Mouse (Mus musculus) fibroblast of lung, adult 2 months (primary cell): ENCODE measurements around the gene Dvl1.

Experiments used
- DNase-seq: peaks from one replicate; pipeline ENCODE4 v3.0.0-alpha.2; 2011; ENCODE audit warnings: low read depth

Gene Dvl1

DNA sequence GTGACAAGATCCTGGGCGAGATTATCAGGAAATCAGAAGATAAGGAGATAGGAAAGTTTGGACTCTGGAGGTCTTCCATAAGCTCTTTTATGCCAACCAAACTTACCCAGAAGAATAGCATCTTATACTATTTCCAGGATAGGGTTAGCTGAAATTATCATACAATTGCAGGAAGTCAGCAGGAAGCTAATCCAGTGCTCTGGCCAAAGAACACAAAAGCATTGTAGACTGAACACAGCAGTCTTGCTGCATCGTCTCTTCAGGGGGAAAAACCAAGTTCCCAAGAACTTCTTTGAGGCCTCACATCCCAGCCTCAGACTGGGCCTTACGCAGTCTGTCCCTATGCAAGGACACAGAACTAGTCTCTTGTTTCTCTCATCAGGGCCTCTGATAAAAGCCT lies 36.4 kb downstream of the Dvl1 start:
- no peak for DNase-seq

DNA sequence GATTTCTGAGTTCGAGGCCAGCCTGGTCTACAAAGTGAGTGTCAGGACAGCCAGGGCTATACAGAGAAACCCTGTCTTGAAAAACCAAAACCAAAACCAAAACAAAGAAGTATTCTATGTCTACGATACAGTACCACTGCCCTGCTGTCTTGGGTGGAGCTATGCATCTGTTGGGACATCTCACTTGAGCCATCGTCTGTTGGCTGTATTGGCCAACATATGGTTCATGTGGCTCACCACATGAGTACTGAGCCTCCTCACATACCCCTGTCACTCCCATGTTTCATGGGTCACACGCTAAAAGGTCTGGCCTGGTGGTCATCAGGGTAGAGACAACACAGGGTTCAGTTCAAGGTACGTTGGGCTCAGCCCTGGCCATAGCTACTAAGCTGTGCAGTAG lies 39.1 kb downstream of the Dvl1 start:
- no peak for DNase-seq

DNA sequence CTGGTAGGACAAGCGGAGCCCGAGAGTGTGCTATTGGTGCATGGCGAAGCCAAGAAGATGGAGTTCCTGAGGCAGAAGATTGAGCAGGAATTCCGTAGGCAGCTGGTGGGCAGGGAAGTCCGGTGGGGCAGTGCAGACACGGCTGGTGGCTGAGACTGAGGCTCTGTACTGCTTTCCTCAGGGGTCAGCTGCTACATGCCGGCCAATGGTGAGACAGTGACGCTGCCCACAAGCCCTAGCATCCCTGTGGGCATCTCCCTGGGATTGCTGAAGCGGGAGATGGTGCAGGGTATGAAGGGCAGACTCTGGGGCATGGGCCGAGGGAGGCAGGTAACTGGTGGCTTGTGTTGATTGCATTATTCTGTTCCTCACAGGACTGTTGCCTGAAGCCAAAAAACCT lies 40.5 kb downstream of the Dvl1 start:
- no peak for DNase-seq

DNA sequence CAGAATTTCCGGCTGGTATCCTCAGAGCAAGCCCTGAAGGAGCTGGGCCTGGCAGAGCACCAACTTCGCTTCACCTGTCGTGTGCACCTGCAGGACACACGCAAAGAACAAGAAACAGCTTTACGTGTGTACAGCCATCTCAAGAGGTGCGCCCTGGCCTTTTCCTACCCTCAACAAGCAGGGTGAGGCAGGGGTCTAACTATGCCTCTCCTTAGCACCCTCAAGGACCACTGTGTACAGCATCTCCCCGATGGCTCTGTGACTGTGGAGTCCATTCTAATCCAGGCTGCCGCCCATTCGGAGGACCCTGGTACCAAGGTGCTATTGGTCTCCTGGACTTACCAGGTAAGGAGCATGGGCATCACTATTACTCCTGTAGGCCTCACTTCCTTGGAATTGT lies 41.0 kb downstream of the Dvl1 start:
- no peak for DNase-seq

DNA sequence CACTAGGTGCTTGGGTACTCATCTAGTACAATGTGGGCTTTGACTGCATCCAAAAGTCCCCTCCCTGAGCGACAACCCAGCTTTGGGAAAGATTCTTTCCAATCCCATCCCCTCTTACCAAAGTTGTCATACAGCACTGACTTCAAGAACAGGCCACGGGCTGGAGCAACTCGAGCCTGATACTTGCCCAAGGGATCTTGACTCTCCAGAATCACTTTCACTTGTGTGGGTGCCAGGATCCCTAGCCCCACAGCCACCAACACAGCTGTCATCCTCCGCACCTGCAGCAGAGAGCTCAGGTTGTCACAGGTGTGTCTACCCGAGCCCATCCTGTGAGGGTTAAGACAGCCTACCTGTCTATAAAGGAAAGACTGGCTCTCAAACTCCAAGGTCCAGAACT lies 42.1 kb downstream of the Dvl1 start:
- DNase-seq = no peak

DNA sequence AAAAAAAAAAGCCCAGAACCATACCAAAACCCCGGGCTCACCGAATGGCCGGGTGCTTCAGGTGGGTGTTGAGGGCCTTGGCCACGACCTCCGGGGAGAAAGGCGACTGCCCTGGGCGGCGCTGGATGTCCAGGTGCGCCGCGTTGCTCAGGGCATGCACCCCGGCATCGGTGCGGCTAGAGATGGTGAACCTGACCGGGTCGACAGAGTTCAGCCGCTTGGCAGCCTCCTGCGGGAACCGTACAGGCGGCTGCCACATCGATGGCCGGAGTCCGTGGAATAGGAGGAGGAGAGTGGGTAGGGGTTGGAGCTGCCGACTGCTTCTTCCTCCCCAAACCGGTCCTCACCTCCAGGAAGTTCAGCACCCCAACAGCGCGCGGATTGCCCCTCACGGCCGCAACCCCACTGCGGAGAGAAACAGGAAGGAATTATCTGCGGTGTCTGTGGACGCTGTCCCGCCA lies 43.8 kb downstream of the Dvl1 start:
- DNase-seq = no peak

DNA sequence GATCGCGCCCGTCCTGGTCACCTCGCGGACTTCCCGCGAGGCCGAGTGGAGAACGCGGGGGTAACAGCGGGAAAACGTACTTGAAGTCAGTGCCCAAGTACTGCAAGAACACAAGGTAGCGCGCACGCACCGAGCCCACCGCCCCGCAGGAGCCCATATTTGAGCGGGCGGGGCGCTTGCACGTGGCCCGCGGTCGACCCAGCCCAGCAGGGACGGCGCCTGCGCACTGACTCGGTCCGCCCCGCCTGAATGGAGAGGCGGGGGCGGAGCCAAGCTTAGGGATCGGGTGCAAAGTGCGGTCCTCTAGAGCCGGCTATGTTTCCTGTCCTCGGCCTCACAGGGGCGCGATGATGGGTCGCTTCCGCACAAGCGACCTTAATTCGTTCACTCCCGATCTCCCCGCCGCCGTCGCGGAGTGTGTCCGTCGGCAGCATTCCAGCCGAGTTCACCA lies 44.4 kb downstream of the Dvl1 start, which contains the start of the genes Pusl1 and Acap3:
Gene Pusl1, minus strand, starts transcription at position 231 of the 451 bp plus-strand sequence.
Gene Acap3, plus strand, starts transcription at position 272 of the 451 bp plus-strand sequence.
- DNase-seq = peak; percentile 73

DNA sequence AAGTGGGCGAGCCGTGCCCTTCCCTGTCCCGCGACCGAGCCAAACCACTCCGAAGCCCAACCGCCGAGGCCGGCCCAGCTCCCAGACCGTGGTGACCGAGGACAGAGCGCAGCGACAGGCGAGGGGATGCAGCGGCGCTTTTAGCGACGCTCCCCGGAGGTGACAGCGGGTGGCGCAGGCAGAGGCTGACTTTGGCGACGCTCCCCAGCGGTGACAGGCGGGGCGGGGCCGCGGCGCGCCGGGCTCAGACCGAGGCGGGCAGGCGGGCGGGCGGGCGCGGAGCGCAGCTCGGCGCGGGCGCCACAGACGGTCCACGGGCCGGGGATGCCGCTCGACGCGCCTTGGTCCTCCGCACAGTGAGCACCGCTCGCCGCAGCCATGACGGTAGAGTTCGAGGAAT lies 44.8 kb downstream of the Dvl1 start:
- DNase-seq = no peak

DNA sequence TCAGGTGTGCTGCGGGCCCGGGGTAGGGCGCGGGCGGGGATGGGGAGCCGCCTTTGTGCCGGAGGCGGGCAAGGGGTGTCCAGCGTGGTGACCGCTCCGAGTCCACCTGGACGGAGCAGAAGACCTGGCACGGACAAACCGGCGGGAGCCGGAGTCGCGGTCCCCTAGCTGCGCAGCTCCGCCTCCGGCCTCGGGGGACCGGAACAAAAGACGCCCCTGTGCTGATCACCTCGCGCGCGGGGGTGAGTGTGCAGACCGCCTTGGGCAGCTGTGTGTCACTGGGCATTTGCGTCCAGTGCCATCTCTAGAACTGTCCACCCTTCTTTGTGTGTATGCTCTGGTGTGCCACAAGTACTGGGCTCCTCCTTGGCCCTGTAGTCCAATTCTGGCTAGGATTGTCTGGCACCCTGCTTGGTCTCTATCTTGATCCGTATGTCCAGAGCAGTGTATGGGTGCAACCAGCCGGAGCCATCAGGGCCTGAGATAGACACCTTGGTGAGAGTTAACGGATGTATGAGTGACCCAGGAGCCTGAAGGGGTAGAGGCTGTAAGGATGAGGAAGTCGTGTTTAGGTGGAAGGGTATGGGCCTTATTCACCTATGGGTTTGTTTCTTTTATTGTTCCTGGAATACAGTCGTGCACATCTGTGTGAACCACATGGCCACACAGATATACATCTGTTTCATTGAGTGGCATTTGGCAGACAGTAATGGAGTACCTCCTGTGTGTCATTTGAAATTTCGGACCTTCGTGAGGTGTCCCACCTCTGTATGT lies 45.4 kb downstream of the Dvl1 start:
- no peak for DNase-seq

DNA sequence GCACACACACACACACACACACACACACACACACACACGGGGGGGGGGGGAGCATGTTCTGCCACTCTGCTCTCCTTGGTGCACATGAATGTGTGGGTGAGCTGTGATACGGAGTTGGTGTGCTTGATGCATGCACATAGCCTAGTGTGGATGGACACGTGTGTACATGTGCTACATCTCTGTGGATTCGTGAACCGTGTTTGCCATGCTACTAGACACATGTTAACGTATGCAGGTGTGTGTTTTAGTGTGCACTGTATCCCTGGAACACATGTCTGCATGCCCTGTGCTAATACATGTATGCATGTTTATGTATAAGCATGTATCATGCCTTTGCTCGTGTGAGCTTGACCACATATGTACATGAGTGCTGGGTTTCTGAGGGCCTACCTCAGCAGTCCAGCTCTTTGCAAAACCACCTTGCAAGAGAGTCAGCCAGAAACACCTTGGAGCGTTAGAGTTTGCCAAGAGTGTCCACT lies 46.0 kb downstream of the Dvl1 start:
- no peak for DNase-seq

DNA sequence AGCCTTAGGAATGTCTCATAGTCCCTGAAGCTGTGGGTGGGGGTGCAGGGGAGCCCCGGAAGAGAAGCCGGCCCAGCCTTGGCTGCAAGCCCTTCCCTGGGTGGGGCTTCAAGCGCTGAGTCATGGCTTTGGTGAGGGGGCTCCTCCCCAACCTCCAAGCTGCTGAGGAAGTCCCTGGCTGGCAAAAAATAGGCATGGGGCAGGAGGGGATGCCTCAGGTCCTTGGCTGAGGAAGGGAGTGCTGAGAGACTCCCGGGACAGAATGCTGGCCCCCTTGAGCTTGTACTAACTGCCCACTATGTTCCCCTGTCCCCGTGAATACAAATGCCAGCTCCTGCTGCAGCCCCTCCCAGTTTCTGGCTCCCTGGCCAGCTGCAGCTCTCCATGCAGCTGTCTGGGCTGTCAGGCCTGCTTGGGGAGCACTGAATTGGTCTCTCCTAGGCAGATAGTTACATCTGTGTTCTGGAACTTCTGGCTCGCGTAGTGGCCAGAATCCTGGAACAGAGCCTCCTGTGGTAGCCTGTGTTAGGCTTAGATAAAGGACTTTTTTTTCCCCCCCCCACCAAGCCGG lies 47.2 kb downstream of the Dvl1 start:
- DNase-seq = no peak

DNA sequence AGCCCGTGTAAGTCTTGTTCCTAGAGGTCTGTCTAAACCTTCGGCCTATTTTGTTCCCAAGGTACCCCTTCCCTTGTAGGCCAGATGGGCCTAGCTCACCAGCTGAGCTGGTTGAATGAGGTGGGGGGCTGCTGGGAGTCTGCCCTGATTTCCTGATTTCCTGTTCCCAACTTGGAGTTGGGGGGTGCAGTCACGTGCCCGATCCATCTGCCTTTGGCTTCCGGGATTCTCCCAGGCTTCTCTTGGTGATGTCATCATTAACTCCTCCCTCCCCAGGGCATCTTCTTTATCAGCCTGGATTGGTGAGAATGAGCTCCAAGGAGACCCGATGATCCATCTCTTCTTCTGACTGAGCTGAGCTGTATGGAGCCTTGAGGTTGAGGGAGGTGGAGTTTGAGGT lies 48.0 kb downstream of the Dvl1 start:
- DNase-seq = no peak

DNA sequence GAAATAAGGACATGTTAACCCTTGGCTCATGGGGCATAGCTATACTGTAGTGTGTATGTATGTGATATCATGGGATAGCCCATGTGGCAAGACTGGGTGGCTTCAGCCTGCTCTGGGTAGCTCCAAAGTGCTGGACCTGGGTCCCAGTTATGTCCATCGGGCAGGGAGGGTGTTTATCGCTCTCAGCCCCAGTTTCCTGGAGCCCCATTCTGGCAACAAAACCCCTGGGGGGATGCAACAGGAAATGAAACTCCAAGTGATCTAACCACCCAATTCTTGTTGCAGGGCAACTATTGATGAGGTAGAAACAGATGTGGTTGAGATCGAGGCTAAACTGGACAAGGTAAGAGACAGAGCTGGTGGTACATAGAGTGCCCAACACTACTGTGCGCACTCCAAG lies 48.6 kb downstream of the Dvl1 start:
- DNase-seq = no peak

DNA sequence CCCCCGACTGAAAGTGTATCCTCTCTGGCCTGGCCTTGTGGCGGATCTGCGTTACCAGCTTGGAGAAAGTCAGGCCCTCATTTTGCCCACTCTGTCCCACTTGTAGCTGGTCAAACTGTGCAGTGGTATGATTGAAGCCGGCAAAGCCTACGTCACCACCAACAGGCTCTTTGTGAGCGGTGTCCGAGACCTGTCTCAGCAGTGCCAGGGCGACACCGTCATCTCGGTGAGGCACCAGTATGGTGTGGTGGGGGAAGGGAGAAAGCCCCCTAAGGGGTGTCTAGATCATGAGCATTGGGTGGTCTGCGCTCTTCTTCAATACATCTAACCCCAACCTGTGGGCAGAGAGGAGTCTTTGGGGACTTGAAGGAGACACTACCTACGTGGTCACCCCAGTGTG lies 49.3 kb downstream of the Dvl1 start:
- DNase-seq = no peak

DNA sequence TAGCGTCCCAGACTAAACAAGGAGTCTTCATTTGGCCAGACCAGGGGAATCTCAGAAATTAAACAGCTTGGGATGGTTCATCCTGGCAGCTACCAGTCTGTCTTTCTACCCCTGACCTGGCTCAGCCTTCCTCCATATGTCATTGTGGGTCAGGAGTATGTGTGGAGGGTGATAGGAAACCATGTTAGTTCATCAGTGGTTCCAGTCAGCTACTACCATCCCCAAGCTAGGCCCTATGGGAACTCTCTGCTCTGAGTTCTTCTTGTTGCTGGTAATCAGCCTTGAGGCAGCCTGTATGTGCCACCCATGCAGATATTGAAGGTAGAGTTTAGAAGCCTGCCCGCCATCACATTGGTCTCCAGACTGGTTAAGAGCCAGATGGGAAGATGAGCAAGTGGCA lies 51.1 kb downstream of the Dvl1 start:
- no peak for DNase-seq

DNA sequence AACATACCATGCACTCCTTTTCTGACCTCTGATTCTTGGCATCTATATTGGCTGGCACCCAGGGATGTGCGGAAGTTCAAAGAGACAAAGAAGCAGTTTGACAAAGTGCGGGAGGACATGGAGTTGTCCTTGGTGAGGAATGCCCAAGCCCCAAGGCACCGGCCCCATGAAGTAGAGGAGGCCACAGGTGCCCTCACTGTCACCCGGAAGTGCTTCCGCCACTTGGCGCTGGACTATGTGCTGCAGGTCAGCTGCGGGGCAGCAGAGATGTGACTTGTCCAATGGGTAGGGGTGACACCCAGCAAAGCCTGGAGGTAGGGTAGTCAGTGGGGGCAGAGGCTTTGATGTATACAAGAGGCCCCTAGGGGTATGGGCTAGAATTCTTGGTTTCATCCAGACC lies 52.2 kb downstream of the Dvl1 start:
- DNase-seq = no peak

DNA sequence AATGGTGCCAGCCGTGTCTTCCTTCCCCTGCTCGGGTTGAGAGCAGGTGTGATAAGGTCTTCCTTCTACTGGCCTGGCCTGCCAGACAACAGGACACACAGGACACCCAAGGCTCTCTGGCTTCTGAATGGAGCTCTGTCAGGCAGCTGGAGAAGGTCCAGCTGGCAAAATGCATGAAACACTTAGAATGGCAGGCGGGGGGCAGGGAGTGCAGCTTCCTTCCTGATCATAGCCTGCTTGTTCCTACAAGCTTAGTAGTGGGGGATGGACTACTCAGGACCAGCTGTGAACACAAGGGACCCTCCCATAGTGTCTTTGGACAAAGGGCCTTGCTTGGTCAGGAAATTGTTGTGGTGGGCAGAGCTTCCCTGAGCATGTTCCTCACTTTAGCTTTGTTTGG lies 54.0 kb downstream of the Dvl1 start:
- no peak for DNase-seq

DNA sequence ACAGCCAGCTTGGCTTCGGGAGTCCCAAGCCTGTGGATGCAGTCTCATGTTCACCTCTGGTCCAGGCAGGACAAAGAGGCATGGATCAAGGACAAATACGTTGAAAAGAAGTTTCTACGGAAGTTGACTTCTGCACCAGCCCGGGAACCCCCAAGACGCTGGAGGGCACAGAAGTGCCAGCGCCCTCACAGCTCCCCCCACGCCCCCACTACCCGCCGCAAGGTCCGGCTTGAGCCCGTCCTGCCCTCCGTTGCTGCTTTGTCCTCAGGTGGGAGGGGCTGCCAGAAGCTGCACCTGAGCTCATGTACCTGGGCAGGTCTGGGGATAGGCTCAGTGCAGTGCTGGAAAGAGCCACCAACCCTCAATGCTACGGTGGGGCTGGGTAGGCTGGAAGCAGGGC lies 56.0 kb downstream of the Dvl1 start:
- no peak for DNase-seq

DNA sequence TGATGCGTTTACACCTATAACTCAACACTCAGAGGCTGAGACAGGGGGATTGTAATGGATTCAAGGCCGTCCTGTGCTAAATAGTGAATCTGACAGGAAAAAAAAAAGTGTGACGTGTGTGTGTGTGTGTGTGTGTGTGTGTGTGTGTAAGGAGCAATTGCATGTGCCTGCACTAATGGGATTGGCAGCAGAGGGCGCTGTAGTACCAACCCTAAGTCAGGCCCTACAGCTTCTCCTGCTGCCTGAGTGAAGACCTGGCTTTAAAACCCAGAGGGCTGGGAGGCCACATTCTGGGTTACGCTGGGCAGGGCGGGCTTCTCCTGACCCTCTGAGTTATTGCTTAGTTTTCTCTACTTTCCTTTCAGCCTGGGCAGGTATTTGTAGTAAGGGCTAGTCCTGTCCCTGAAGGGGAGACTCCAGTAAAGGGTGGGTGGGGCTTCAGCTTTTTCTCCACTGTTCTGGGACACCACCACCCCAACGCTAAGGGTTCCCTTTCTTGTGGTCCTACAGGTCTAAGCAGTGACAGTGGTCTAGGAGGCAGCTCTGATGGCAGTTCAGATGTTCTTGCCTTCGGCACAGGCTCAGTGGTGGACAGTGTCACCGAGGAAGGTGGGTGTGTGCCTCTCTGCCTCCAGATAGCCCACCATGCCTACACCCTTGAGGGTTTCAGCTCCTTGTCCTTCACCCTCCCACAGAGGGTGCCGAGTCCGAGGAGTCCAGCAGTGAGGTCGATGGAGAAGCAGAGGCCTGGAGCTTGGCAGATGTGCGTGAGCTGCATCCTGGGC lies 57.3 kb downstream of the Dvl1 start:
- DNase-seq = no peak

DNA sequence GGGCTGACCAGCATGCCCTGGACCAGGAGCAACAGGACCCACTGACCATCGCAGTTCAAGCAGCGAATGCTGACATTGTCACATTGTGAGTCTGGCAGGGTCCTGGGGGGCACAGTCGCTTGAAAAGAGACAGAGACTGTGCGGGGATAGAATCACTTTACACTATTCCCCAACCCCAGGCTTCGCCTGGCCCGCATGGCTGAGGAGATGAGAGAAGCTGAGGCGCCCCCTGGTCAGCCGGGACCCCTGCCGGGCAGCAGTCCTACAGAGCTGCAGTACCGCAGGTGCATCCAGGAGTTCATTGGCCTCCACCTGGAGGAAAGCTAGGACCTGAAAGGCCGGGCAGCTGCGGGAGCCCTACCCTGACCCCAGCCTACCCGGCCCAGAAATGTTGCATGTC lies 58.4 kb downstream of the Dvl1 start:
- DNase-seq = no peak

DNA sequence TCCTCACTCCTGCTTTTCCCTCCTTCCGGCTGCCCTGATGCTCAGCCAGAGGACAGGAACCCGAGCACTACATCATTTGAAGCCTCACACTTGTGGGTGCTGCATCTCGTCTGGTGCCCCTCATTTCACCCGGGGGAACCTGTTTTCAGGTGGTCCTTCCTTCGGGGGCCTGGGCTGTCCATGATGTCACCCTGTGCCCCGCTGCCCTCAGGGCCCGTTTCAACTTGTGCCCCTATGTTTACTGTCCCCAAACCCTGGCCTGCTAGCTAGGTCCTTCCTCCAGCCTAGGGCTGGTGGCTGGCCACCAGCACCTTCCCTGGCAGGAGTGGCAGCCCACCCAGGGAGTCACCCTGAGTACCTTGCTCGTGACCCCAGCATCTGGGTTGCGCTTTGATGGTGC lies 58.9 kb downstream of the Dvl1 start:
- no peak for DNase-seq

DNA sequence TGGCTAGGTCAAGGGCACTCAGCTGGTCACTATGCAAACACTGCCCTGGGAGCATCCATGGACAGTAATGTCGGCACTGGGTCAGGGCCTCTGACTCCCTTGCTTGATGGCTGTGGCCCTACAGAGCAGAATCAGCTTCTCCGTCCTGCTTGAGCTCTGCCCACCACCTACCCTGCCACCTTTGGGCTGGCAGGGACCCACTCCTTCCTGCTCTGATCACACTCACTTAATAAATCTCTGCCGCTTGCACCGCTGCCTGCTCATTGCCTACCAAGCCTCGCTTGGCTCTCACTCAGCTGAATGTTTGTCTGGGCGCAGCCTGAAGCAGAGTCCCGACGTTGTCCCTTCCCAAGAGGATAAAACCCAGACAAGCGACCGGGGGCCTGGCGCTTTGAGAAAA lies 59.8 kb downstream of the Dvl1 start:
- DNase-seq = no peak

DNA sequence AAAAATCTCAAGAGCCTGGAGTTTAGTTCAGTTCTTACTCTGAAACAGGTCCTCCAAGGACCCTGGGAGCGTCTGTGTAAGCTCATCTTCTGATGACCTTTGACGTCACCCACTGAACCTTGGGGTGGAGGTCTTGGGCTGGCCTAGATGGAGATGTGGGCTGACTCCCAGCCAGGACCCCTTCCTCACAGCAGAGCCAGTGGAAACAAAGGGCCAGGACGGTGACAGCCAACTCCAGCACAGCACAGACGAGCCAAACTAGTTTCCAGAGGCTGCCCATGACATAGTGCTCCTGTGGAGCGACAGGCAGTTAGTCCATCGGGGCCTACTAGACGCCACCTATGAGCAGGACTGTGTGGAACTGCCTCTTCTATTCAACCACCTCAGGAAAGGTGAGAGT lies 61.1 kb downstream of the Dvl1 start:
- no peak for DNase-seq
